Mouse (Mus musculus): ENCODE data around the gene 6430548M08Rik.

6430548M08Rik gene

GRCm38 (mm10) chr8:120113758-120114255, at the start of gene 6430548M08Rik:
6430548M08Rik (plus strand) TSS chr8:120114152.
- no peaks in the 10 kb centered on the region for H3K9me3 ChIP-seq (ENCODE audit: low read length)
- H3K27me3 ChIP-seq (ENCODE audit: insufficient read depth, low read length) = peaks cover 64% of the 10 kb centered on the region
- H3K36me3 ChIP-seq (ENCODE audit: insufficient read depth, low read length) = no peaks in the 10 kb centered on the region
- peak within 1 kb of the TSS; percentile 89 for H3K4me3 ChIP-seq (replicated peaks; ENCODE audit: low read length)
- TF ChIP-seq POU5F1 (IDR thresholded peaks at IDR 0.05; ENCODE audit: borderline replicate concordance, low read length) = no peak
- TF ChIP-seq NANOG (IDR thresholded peaks at IDR 0.05; ENCODE audit: borderline replicate concordance, low read length) = no peak
- TF ChIP-seq CTCF (conservative IDR thresholded peaks at IDR 0.05; ENCODE audit: low read length) = no peak
- peaks cover 33% of the 10 kb centered on the region for H3K4me1 ChIP-seq (replicated peaks; ENCODE audit: low read depth, low read length)

GRCm38 (mm10) chr8:120065611-120066010, 48.3 kb upstream of the 6430548M08Rik start:
- TF ChIP-seq POU5F1 (IDR thresholded peaks at IDR 0.05; ENCODE audit: borderline replicate concordance, low read length) (no peak), CTCF (conservative IDR thresholded peaks at IDR 0.05; ENCODE audit: low read length) (no peak), NANOG (IDR thresholded peaks at IDR 0.05; ENCODE audit: borderline replicate concordance, low read length) (no peak)
- Histone ChIP-seq H3K27me3 (ENCODE audit: insufficient read depth, low read length) (peaks cover 14% of the 10 kb centered on the region; the same call in 1 of the 2 replicates), H3K9me3 (ENCODE audit: low read length) (no peaks in the 10 kb centered on the region), H3K4me3 (replicated peaks; ENCODE audit: low read length) (no peak overlapping the region), H3K4me1 (replicated peaks; ENCODE audit: low read depth, low read length) (no peaks in the 10 kb centered on the region), H3K36me3 (ENCODE audit: insufficient read depth, low read length) (no peaks in the 10 kb centered on the region)

GRCm38 (mm10) chr8:120066226-120066625, 47.7 kb upstream of the 6430548M08Rik start:
- H3K36me3 ChIP-seq (ENCODE audit: insufficient read depth, low read length) = no peaks in the 10 kb centered on the region
- no peaks in the 10 kb centered on the region for H3K4me1 ChIP-seq (replicated peaks; ENCODE audit: low read depth, low read length)
- H3K27me3 ChIP-seq (ENCODE audit: insufficient read depth, low read length) = peaks cover 14% of the 10 kb centered on the region; the same call in 1 of the 2 replicates
- no peak overlapping the region for H3K4me3 ChIP-seq (replicated peaks; ENCODE audit: low read length)
- TF ChIP-seq POU5F1 (IDR thresholded peaks at IDR 0.05; ENCODE audit: borderline replicate concordance, low read length) = no peak
- TF ChIP-seq NANOG (IDR thresholded peaks at IDR 0.05; ENCODE audit: borderline replicate concordance, low read length) = no peak
- no peak for TF ChIP-seq CTCF (conservative IDR thresholded peaks at IDR 0.05; ENCODE audit: low read length)
- no peaks in the 10 kb centered on the region for H3K9me3 ChIP-seq (ENCODE audit: low read length)

- no peaks in the 10 kb centered on the region for H3K4me1 ChIP-seq (replicated peaks; ENCODE audit: low read depth, low read length)
- no peaks in the 10 kb centered on the region for H3K36me3 ChIP-seq (ENCODE audit: insufficient read depth, low read length)
- no peak overlapping the region for H3K4me3 ChIP-seq (replicated peaks; ENCODE audit: low read length)
- H3K9me3 ChIP-seq (ENCODE audit: low read length) = no peaks in the 10 kb centered on the region
- peaks cover 12% of the 10 kb centered on the region; the same call in 1 of the 2 replicates for H3K27me3 ChIP-seq (ENCODE audit: insufficient read depth, low read length)
- TF ChIP-seq CTCF (conservative IDR thresholded peaks at IDR 0.05; ENCODE audit: low read length) (no peak), POU5F1 (IDR thresholded peaks at IDR 0.05; ENCODE audit: borderline replicate concordance, low read length) (no peak), NANOG (IDR thresholded peaks at IDR 0.05; ENCODE audit: borderline replicate concordance, low read length) (no peak)
Observed at GRCm38 (mm10) chr8:120067936-120068668, 45.9 kb upstream of the 6430548M08Rik start.

- Histone ChIP-seq H3K4me3 (replicated peaks; ENCODE audit: low read length) (no peak overlapping the region), H3K36me3 (ENCODE audit: insufficient read depth, low read length) (no peaks in the 10 kb centered on the region), H3K9me3 (ENCODE audit: low read length) (no peaks in the 10 kb centered on the region), H3K27me3 (ENCODE audit: insufficient read depth, low read length) (peaks cover 23% of the 10 kb centered on the region), H3K4me1 (replicated peaks; ENCODE audit: low read depth, low read length) (peaks cover 9% of the 10 kb centered on the region)
- TF ChIP-seq CTCF (conservative IDR thresholded peaks at IDR 0.05; ENCODE audit: low read length) = peak; percentile 96
- TF ChIP-seq POU5F1 (IDR thresholded peaks at IDR 0.05; ENCODE audit: borderline replicate concordance, low read length) = no peak
- no peak for TF ChIP-seq NANOG (IDR thresholded peaks at IDR 0.05; ENCODE audit: borderline replicate concordance, low read length)
Observed at GRCm38 (mm10) chr8:120071684-120072083, 42.3 kb upstream of the 6430548M08Rik start.

GRCm38 (mm10) chr8:120072259-120072658, 41.7 kb upstream of the 6430548M08Rik start:
- H3K4me1 ChIP-seq (replicated peaks; ENCODE audit: low read depth, low read length) = peaks cover 9% of the 10 kb centered on the region
- no peaks in the 10 kb centered on the region for H3K36me3 ChIP-seq (ENCODE audit: insufficient read depth, low read length)
- TF ChIP-seq CTCF (conservative IDR thresholded peaks at IDR 0.05; ENCODE audit: low read length) = no peak
- TF ChIP-seq POU5F1 (IDR thresholded peaks at IDR 0.05; ENCODE audit: borderline replicate concordance, low read length) = no peak
- TF ChIP-seq NANOG (IDR thresholded peaks at IDR 0.05; ENCODE audit: borderline replicate concordance, low read length) = no peak
- H3K4me3 ChIP-seq (replicated peaks; ENCODE audit: low read length) = no peak overlapping the region
- no peaks in the 10 kb centered on the region for H3K9me3 ChIP-seq (ENCODE audit: low read length)
- peaks cover 27% of the 10 kb centered on the region for H3K27me3 ChIP-seq (ENCODE audit: insufficient read depth, low read length)

- H3K4me1 ChIP-seq (replicated peaks; ENCODE audit: low read depth, low read length) = peaks cover 9% of the 10 kb centered on the region
- no peaks in the 10 kb centered on the region for H3K36me3 ChIP-seq (ENCODE audit: insufficient read depth, low read length)
- H3K4me3 ChIP-seq (replicated peaks; ENCODE audit: low read length) = no peak overlapping the region
- H3K9me3 ChIP-seq (ENCODE audit: low read length) = no peaks in the 10 kb centered on the region
- H3K27me3 ChIP-seq (ENCODE audit: insufficient read depth, low read length) = peaks cover 25% of the 10 kb centered on the region
- TF ChIP-seq POU5F1 (IDR thresholded peaks at IDR 0.05; ENCODE audit: borderline replicate concordance, low read length) = no peak
- TF ChIP-seq NANOG (IDR thresholded peaks at IDR 0.05; ENCODE audit: borderline replicate concordance, low read length) = no peak
- no peak for TF ChIP-seq CTCF (conservative IDR thresholded peaks at IDR 0.05; ENCODE audit: low read length)
Observed at GRCm38 (mm10) chr8:120072827-120073226, 41.1 kb upstream of the 6430548M08Rik start.

GRCm38 (mm10) chr8:120074516-120074915, 39.4 kb upstream of the 6430548M08Rik start:
- peaks cover 24% of the 10 kb centered on the region for H3K4me1 ChIP-seq (replicated peaks; ENCODE audit: low read depth, low read length)
- no peaks in the 10 kb centered on the region for H3K9me3 ChIP-seq (ENCODE audit: low read length)
- no peaks in the 10 kb centered on the region for H3K36me3 ChIP-seq (ENCODE audit: insufficient read depth, low read length)
- peaks cover 21% of the 10 kb centered on the region for H3K27me3 ChIP-seq (ENCODE audit: insufficient read depth, low read length)
- no peak for TF ChIP-seq CTCF (conservative IDR thresholded peaks at IDR 0.05; ENCODE audit: low read length)
- TF ChIP-seq POU5F1 (IDR thresholded peaks at IDR 0.05; ENCODE audit: borderline replicate concordance, low read length) = no peak
- TF ChIP-seq NANOG (IDR thresholded peaks at IDR 0.05; ENCODE audit: borderline replicate concordance, low read length) = no peak
- no peak overlapping the region for H3K4me3 ChIP-seq (replicated peaks; ENCODE audit: low read length)

All from E14TG2a.4 (cell line).